Mouse (Mus musculus): ENCODE results near the gene Sgcb. TPM values are rescaled to one million over a fixed set of nuclear protein-coding genes. Genes with fewer than 3 reads are reported as not detected.

Gene Sgcb
- 4.5 and 4.7 TPM in 2 replicates for polyA plus RNA-seq (2016; fragmentation: Nextera tagmentation; extraction: Ambion mirVana)

DNA sequence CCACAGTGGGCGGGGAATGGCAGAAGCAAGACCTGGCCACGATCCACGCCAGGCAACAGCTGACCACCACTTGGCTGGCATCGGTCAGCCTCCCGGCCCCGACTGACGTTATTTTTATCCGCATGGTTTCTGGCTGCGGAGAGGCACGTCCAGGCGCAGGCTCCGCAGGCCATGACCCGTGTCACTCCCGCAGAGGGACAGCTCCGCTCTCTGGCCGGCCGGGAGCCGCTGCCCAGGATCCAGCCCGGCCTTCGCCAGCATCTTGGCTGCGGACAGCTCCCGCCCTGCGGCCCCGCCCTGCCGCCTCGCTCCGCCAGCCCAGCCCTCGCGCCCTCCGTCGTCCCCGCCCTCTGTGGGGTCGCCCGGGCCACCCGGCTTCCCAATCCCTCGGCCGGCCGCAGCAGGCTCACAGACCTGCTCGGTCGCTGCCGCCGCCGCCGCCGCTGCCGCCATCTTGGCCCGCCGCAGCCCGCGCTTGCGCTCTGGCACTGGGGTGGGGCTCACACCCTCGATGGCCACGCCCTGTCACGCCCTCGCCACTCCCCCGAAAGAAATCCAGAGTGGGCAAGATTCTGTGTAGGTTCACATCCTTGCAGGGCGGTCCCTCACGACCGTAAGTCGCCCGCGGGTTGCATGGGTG lies at the start of gene Sgcb:
Gene Sgcb (minus strand): TSS at position 530 of the 640 bp plus-strand sequence.
- no peaks in the 10 kb centered on the region for H3K9me3 ChIP-seq (replicated peaks)
- H3K9ac ChIP-seq = peak within 1 kb of the TSS; percentile 57
- peak; percentile 70 for ATAC-seq
- under 1% methylated on average over 62 of the region's 62 CpGs for WGBS (ENCODE audit: insufficient replicate concordance)
- H3K27ac ChIP-seq = no peak within 1 kb of the TSS
- H3K27me3 ChIP-seq (replicated peaks) = peaks cover 72% of the 10 kb centered on the region
- H3K4me1 ChIP-seq = peaks cover 27% of the 10 kb centered on the region
- H3K4me2 ChIP-seq = peak within 1 kb of the TSS; percentile 80
- peak within 1 kb of the TSS; percentile 69 for H3K4me3 ChIP-seq
- H3K36me3 ChIP-seq = no peaks in the 10 kb centered on the region

DNA sequence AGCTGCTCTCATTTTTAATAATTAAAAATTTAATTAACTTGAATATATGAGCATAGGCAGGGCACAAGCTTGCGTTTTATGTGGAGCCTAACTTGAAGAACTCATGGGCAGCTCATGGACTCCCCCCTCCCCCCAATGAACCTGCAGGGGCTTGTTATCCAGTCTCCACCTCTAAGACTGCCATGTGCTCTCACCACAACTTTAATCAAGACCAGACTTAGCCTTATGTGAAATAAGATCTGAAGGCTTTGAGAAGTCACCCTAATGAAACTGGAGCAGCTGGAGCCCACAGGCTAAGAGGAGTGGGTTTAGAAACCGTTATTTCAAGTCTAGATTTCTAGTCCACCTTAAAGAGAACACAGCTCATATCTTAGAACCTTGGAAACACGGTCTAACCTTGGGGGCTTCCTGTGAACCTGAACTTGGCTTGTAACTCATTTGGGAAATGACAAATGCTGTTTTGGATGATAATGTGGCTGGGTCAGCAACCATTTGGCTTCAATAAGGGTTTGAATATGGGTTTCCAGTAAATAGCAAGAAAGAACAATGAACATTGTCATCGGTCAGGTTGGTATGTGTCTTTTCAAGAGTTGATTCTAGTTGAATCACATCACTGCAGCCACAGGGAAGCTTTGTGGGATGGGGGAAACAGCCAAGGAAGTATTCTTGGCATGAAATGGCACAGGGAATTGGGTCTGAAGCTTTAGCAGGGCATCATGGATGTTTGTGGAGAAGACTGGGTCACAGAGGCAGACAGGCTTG lies 46.8 kb upstream of the Sgcb start:
- H3K9ac ChIP-seq = no peak overlapping the region
- no peak overlapping the region for H3K4me3 ChIP-seq
- H3K27ac ChIP-seq = no peak overlapping the region
- H3K36me3 ChIP-seq = no peaks in the 10 kb centered on the region
- WGBS (ENCODE audit: insufficient replicate concordance) = 55% methylated on average over 4 of the region's 4 CpGs
- no peaks in the 10 kb centered on the region for H3K4me1 ChIP-seq
- H3K4me2 ChIP-seq = no peak overlapping the region
- ATAC-seq = no peak
- no peaks in the 10 kb centered on the region for H3K27me3 ChIP-seq (replicated peaks)
- no peaks in the 10 kb centered on the region for H3K9me3 ChIP-seq (replicated peaks)

DNA sequence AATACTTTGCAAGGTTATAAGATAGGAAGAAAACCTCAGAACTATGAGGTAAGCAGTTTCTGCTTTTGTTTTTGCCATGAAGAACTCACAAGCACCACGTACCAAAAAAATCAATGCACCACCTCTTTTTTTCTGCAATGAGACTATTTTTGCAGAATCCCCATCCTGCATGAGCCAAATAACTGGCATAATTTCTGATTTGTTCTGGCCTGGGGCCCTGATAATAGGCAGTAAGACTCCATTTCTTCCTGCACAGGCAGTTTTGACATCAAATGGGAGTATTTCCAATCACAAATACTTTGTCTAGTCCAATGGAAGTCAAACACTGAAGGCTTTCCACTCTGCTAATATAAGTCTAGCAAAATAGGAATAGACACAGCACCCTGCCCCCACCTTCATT lies 46.2 kb upstream of the Sgcb start:
- Histone ChIP-seq H3K4me2 (no peak overlapping the region), H3K4me1 (no peaks in the 10 kb centered on the region), H3K9ac (no peak overlapping the region), H3K9me3 (replicated peaks) (no peaks in the 10 kb centered on the region), H3K27me3 (replicated peaks) (no peaks in the 10 kb centered on the region), H3K27ac (no peak overlapping the region), H3K4me3 (no peak overlapping the region), H3K36me3 (no peaks in the 10 kb centered on the region)
- 48% methylated on average over 1 of the region's 1 CpGs for WGBS (ENCODE audit: insufficient replicate concordance)
- ATAC-seq = no peak

DNA sequence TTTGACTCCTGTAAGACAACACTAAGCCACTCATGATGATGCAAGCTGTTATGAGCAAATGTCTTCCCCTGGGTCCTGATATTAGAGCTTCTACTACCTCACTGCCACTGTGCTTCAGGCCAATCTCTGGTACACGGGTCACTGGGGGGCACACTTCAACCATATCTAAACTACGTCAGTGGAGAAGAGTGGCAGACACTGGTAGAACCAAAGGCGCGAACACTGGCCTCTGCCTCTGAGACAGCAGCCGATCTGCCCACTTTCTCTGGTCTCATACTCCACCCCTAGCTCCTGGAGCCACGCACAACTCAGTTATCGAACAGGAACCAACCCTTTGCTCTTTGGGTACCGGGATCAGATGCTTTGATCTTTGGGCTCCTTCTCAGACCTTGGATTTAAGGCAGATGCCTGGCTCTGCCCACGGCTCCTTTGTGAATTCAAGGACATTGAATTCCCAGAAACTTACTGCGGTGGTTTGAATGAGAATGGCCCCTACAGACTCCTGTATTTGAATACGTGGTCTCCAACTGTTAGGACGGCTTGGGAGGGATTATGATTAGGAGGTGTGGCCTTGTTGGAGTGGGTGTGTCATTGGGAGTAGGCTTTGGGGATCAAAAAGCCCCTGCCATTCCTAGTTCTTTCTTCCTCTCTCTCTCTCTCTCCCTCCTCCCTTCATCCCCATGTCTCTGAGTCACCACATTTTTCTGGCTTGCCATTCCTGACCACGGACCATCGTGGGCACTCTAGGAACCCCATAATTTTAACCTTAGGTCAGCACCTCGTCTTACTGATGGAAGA lies 44.3 kb upstream of the Sgcb start:
- Histone ChIP-seq H3K4me1 (no peaks in the 10 kb centered on the region), H3K36me3 (no peaks in the 10 kb centered on the region), H3K9ac (no peak overlapping the region), H3K27me3 (replicated peaks) (no peaks in the 10 kb centered on the region), H3K4me2 (no peak overlapping the region), H3K9me3 (replicated peaks) (no peaks in the 10 kb centered on the region), H3K4me3 (no peak overlapping the region), H3K27ac (no peak overlapping the region)
- no peak for ATAC-seq
- WGBS (ENCODE audit: insufficient replicate concordance) = 32% methylated on average over 15 of the region's 15 CpGs

DNA sequence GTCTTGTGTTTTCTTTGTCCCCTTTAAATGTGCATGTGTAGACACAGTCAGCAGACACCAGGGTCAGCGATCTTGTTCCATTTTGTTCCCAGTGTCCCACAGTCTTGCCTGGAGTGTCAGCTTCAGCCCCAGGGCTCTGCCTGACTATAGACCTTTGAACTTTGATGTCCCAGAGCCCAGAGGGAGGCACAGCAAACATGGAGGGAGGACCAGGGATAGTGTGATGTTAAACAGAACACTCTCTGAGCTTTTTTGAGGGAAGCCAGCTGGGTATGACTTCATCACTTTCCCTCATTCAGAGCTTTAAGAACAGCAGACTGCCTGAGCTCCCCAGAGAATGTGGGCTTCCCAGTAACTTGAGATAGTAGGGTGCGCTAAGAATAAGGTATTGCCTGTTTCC lies 42.6 kb upstream of the Sgcb start:
- Histone ChIP-seq H3K36me3 (no peaks in the 10 kb centered on the region), H3K9me3 (replicated peaks) (no peaks in the 10 kb centered on the region), H3K9ac (no peak overlapping the region), H3K4me2 (no peak overlapping the region), H3K4me1 (no peaks in the 10 kb centered on the region), H3K27ac (no peak overlapping the region), H3K4me3 (no peak overlapping the region), H3K27me3 (replicated peaks) (no peaks in the 10 kb centered on the region)
- WGBS (ENCODE audit: insufficient replicate concordance) = 48% methylated on average over 2 of the region's 2 CpGs
- ATAC-seq = no peak; the same call in 1 of the 2 replicates

DNA sequence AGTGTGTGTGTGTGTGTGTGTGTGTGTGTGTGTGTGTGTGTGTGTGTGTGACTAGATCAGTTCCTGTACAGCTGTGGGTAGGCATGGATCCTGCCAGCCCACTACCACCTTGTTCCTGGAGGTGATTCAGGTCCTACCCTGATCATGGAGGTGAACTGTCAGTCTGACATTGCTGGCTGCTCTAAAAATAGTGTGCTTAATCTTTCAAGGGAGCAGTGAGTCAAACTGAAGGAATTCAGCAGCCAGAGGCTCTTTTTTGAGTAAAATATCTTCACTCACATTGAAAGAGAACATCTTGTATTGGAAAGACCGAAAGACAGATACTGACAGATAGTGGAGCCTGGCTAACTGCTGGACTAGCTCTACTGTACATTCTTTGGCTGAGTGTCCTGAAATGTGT lies 41.0 kb upstream of the Sgcb start:
- no peak for ATAC-seq
- H3K9ac ChIP-seq = no peak overlapping the region
- H3K4me2 ChIP-seq = no peak overlapping the region
- H3K9me3 ChIP-seq (replicated peaks) = no peaks in the 10 kb centered on the region
- H3K4me3 ChIP-seq = no peak overlapping the region
- no peaks in the 10 kb centered on the region for H3K4me1 ChIP-seq
- H3K27me3 ChIP-seq (replicated peaks) = no peaks in the 10 kb centered on the region
- no peaks in the 10 kb centered on the region for H3K36me3 ChIP-seq
- WGBS (ENCODE audit: insufficient replicate concordance) = 68% methylated on average over 1 of the region's 1 CpGs
- H3K27ac ChIP-seq = no peak overlapping the region

DNA sequence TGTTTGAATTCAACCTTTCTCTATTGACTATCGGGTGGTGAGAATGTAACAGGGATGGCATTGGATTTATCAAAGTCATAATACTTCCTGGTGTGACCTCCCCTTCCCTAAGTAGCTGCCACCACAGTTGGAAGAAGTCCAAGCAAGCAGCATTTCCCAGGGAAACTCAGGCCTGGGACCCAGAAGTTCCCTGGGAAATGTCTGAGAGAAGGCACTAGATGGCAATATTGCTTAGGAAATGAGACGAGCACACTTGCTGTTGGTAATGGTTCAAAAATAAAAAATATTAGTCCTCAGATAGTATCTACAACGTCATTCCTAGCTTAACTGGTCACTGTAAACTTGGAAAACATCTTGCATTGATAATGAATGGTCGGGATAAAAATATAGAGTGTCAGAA lies 38.6 kb upstream of the Sgcb start:
- H3K27ac ChIP-seq = no peak overlapping the region
- 29% methylated on average over 4 of the region's 4 CpGs for WGBS (ENCODE audit: insufficient replicate concordance)
- no peak overlapping the region for H3K4me3 ChIP-seq
- H3K36me3 ChIP-seq = no peaks in the 10 kb centered on the region
- no peaks in the 10 kb centered on the region for H3K4me1 ChIP-seq
- ATAC-seq = no peak
- no peak overlapping the region for H3K4me2 ChIP-seq
- no peaks in the 10 kb centered on the region for H3K27me3 ChIP-seq (replicated peaks)
- H3K9ac ChIP-seq = no peak overlapping the region
- H3K9me3 ChIP-seq (replicated peaks) = no peaks in the 10 kb centered on the region

DNA sequence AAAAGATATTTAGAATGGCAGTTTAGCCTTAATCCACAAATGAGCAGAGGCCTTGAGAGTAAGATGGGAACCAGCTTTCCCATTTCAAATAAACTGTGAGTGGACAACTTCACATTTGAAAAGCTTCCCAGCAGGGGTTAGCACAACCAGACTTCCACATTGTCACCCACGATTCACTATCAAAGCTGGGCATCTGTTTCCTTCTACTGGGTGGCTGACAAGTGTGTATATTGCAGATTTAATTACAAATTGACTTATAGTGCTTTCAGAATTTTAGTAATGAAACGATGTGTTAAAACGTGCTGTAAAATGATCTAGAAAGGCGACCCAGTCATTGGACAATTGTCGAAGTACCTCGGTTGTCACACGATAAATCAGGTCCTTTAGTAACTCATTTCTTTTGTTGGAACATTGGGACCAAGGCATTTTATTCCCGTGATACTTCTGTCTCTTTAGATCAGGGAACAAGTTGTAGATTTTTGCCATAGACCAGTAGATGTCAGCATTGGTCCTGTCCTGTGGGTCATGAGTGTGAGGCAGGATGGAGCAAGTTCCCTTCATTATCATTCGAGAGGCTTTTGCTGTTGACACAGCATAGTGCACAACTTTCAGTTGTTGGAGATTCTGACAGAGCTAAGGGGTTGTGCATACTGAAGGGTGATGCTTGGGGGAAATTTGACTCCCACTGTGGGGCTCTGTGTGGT lies 36.3 kb upstream of the Sgcb start:
- H3K27ac ChIP-seq = no peak overlapping the region
- no peak overlapping the region for H3K4me3 ChIP-seq
- no peaks in the 10 kb centered on the region for H3K4me1 ChIP-seq
- no peaks in the 10 kb centered on the region for H3K27me3 ChIP-seq (replicated peaks)
- H3K4me2 ChIP-seq = no peak overlapping the region
- no peak overlapping the region for H3K9ac ChIP-seq
- H3K9me3 ChIP-seq (replicated peaks) = no peaks in the 10 kb centered on the region
- no peak for ATAC-seq
- 46% methylated on average over 9 of the region's 9 CpGs for WGBS (ENCODE audit: insufficient replicate concordance)
- H3K36me3 ChIP-seq = no peaks in the 10 kb centered on the region

DNA sequence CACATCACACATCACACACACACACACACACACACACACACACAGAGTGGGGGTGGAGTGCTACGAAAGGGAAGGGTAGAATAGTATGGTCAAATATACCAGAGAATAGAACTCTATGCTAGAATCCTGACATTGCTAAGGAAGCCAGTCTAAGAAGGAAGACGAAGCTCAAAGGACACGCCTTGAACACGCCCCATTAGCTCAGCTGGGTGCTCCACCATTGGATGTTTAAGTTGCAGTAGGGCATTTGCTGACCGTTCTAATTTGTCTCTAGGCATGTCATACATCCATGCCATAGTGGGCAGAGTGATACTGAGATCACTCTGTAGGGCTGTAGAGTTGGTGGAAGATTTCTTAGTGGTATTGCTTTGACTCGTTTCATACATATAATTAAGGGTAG lies 35.6 kb upstream of the Sgcb start:
- WGBS (ENCODE audit: insufficient replicate concordance) = 61% methylated on average over 6 of the region's 6 CpGs
- Histone ChIP-seq H3K27me3 (replicated peaks) (no peaks in the 10 kb centered on the region), H3K4me1 (no peaks in the 10 kb centered on the region), H3K4me2 (no peak overlapping the region), H3K27ac (no peak overlapping the region), H3K36me3 (no peaks in the 10 kb centered on the region), H3K9me3 (replicated peaks) (no peaks in the 10 kb centered on the region), H3K4me3 (no peak overlapping the region), H3K9ac (no peak overlapping the region)
- ATAC-seq = no peak

DNA sequence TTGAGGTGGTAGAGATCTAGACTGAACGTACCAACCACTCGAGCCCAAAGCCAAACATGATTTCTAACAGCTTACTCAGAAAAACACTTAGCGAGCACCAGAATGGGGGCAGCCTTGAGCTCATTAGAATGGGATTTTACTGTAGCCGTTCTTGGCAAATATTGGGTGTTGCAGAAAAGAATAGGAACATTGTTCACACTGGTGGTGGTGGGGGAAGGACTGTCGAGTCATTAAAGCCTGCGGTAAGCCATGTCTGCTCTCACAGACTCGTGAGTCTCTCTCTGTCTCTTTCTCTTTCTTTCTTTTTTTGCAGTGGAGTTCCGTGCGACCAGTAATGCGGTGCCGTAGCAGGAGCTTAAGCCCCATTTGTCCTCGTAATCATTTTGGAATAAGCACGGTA lies 29.0 kb upstream of the Sgcb start:
- Histone ChIP-seq H3K27me3 (replicated peaks) (no peaks in the 10 kb centered on the region; the same call in 1 of the 2 replicates), H3K9ac (no peak overlapping the region), H3K9me3 (replicated peaks) (no peaks in the 10 kb centered on the region), H3K36me3 (no peaks in the 10 kb centered on the region), H3K4me2 (no peak overlapping the region), H3K27ac (no peak overlapping the region), H3K4me3 (no peak overlapping the region), H3K4me1 (no peaks in the 10 kb centered on the region)
- no peak for ATAC-seq
- WGBS (ENCODE audit: insufficient replicate concordance) = 72% methylated on average over 13 of the region's 13 CpGs

DNA sequence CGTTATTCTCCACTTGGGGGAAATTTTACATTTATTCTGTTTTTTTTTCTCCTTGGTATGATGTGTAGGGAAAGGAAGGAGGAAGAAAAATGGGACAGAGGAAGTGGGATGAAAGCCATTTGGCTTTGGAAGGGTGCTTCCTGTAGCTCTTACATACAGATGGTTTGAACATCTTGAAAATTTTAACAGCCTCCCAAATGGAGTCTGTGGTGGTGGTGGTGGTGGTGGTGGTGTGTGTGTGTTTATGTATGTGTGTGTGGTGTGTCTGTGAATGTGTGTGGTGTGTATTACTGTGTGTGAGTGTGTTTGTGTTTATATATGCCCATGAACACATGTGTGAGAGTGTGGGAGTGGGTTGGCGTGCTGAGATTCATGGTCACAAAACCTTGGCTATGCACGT lies 28.0 kb upstream of the Sgcb start:
- no peak overlapping the region for H3K4me3 ChIP-seq
- no peak overlapping the region for H3K27ac ChIP-seq
- H3K36me3 ChIP-seq = no peaks in the 10 kb centered on the region
- no peak for ATAC-seq
- no peaks in the 10 kb centered on the region for H3K4me1 ChIP-seq
- H3K9ac ChIP-seq = no peak overlapping the region
- H3K4me2 ChIP-seq = no peak overlapping the region
- WGBS (ENCODE audit: insufficient replicate concordance) = 66% methylated on average over 3 of the region's 3 CpGs
- H3K27me3 ChIP-seq (replicated peaks) = no peaks in the 10 kb centered on the region; the same call in 1 of the 2 replicates
- no peaks in the 10 kb centered on the region for H3K9me3 ChIP-seq (replicated peaks)

All from liver, embryonic 12.5 days (tissue).